Mouse (Mus musculus): Measurements from ENCODE around the gene Sccpdh. TPM values are rescaled to one million over a fixed set of nuclear protein-coding genes. Genes with fewer than 3 reads are reported as not detected.

The Sccpdh gene
- total and polyA plus RNA-seq, 3 experiments: 10.3 to 22.2 (median 18.9) TPM

- no peak for TF ChIP-seq ZC3H11A (IDR thresholded peaks at IDR 0.05; ENCODE audit: low read depth, low read length)
- no peak for TF ChIP-seq IRF4 (IDR thresholded peaks at IDR 0.05; ENCODE audit: low read depth, low read length)
- no peak for TF ChIP-seq ZNF384 (IDR thresholded peaks at IDR 0.05; ENCODE audit: low read depth, low read length)
- TF ChIP-seq ZMIZ1 (IDR thresholded peaks at IDR 0.05; ENCODE audit: low read depth, low read length): no peak
- no peak for TF ChIP-seq TCF12 (IDR thresholded peaks at IDR 0.05; ENCODE audit: low read depth, low read length)
- no peak for TF ChIP-seq RCOR1 (conservative IDR thresholded peaks at IDR 0.05; ENCODE audit: low read depth, low read length)
- no peak for TF ChIP-seq TBP (conservative IDR thresholded peaks at IDR 0.05; ENCODE audit: low read depth, low read length)
- TF ChIP-seq MAFK (IDR thresholded peaks at IDR 0.05; ENCODE audit: insufficient replicate concordance, low read length): no peak
- TF ChIP-seq HCFC1 (IDR thresholded peaks at IDR 0.05; ENCODE audit: low read depth, low read length): no peak
- no peak for TF ChIP-seq KAT2A (IDR thresholded peaks at IDR 0.05; ENCODE audit: insufficient replicate concordance, low read length)
- no peak for TF ChIP-seq NELFE (IDR thresholded peaks at IDR 0.05; ENCODE audit: low read depth, low read length)
- no peak for TF ChIP-seq POLR2AphosphoS2 (IDR thresholded peaks at IDR 0.05; ENCODE audit: low read depth, low read length)
- no peak for TF ChIP-seq CHD2 (IDR thresholded peaks at IDR 0.05; ENCODE audit: low read length)
- TF ChIP-seq RAD21 (IDR thresholded peaks at IDR 0.05; ENCODE audit: low read depth, low read length): no peak
- TF ChIP-seq ETS1 (conservative IDR thresholded peaks at IDR 0.05; ENCODE audit: low read depth, low read length): no peak
- no peak for TF ChIP-seq ZKSCAN1 (IDR thresholded peaks at IDR 0.05; ENCODE audit: borderline replicate concordance, low read depth, low read length)
- no peak for TF ChIP-seq JUN (IDR thresholded peaks at IDR 0.05; ENCODE audit: insufficient read depth, low read depth, low read length)
- Histone ChIP-seq H3K4me3 (replicated peaks in 1 of 3; ENCODE audit: low read depth in 2 of 3, low read length in 2 of 3, poor library complexity in 1 of 3) (no peak overlapping the region), H3K4me1 (ENCODE audit: control insufficient read depth in 1 of 2, insufficient read depth in 2 of 2) (peaks cover 2 to 5% of the 10 kb centered on the region in 2 experiments; a peak in 2 of 4 replicates), H3K36me3 (replicated peaks in 1 of 2; ENCODE audit: control insufficient read depth in 1 of 2, insufficient read depth in 1 of 2, low read length in 1 of 2) (peaks cover 0 to 2% of the 10 kb centered on the region in 2 experiments), H3K9me3 (replicated peaks; ENCODE audit: low read length) (no peaks in the 10 kb centered on the region), H3K9ac (ENCODE audit: insufficient read depth, low read depth) (no peak overlapping the region), H3K79me2 (replicated peaks; ENCODE audit: control insufficient read depth, extremely low read depth, insufficient read depth, poor library complexity, severe bottlenecking) (no peaks in the 10 kb centered on the region; the same call in 1 of the 2 replicates), H3K4me2 (ENCODE audit: insufficient read depth, low read depth, poor library complexity, severe bottlenecking) (no peak overlapping the region), H3K27me3 (replicated peaks) (peaks cover 20% of the 10 kb centered on the region), H3K27ac (ENCODE audit: insufficient read depth, low read depth) (no peak overlapping the region)
- in situ Hi-C loops (cut with MboI; ENCODE audit: low pct_ligation_motif_present, low pct_unique_long_range_greater_than_20kb, low sequenced_read_pairs): no loop called here
- dilution Hi-C loops (cut with MboI; ENCODE audit: extremely low pct_ligation_motif_present, extremely low pct_unique_long_range_greater_than_20kb, low sequenced_read_pairs): no loop called here
- DNase-seq (ENCODE audit: extremely low read depth): no peak
Measured at GRCm38 (mm10) chr1:179666971-179667370, 1.0 kb upstream of the Sccpdh start.

DNA sequence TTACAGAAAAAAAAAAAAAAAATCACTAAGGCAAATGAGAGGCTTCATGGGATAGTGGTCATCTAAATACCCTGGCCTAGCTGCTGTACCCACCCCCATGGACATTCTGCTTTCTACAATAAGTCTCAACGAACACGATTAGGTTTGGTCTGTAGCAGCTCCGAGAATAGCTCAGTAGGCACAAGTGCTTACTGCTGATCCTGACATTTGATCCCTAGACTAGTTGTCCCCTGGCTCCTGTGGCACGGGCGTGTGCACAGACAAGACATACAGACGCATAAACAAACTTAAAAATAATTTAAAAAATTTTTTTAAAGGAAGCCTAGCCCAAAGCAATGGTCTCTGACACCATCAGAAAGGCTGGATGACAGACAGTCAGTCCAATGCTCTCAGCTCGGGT is 560 bp upstream of the Sccpdh start:
- H3K36me3 ChIP-seq (replicated peaks in 1 of 2; ENCODE audit: control insufficient read depth in 1 of 2, insufficient read depth in 1 of 2, low read length in 1 of 2): peaks cover 0 to 2% of the 10 kb centered on the region in 2 experiments
- peak overlapping the region; percentile 75 for H3K9ac ChIP-seq (ENCODE audit: insufficient read depth, low read depth)
- no peak overlapping the region for H3K27ac ChIP-seq (ENCODE audit: insufficient read depth, low read depth)
- dilution Hi-C loops (cut with MboI; ENCODE audit: extremely low pct_ligation_motif_present, extremely low pct_unique_long_range_greater_than_20kb, low sequenced_read_pairs): no loop called here
- peak overlapping the region; percentile 55 for H3K4me2 ChIP-seq (ENCODE audit: insufficient read depth, low read depth, poor library complexity, severe bottlenecking)
- in situ Hi-C loops (cut with MboI; ENCODE audit: low pct_ligation_motif_present, low pct_unique_long_range_greater_than_20kb, low sequenced_read_pairs): no loop called here
- DNase-seq (ENCODE audit: extremely low read depth): no peak
- no peaks in the 10 kb centered on the region; the same call in 1 of the 2 replicates for H3K79me2 ChIP-seq (replicated peaks; ENCODE audit: control insufficient read depth, extremely low read depth, insufficient read depth, poor library complexity, severe bottlenecking)
- peaks cover 20% of the 10 kb centered on the region for H3K27me3 ChIP-seq (replicated peaks)
- no peaks in the 10 kb centered on the region for H3K9me3 ChIP-seq (replicated peaks; ENCODE audit: low read length)
- peak overlapping the region; percentile 30 to 81 (median 80) for H3K4me3 ChIP-seq (replicated peaks in 1 of 3; ENCODE audit: low read depth in 2 of 3, low read length in 2 of 3, poor library complexity in 1 of 3)
- peaks cover 2 to 5% of the 10 kb centered on the region in 2 experiments; a peak in 2 of 4 replicates for H3K4me1 ChIP-seq (ENCODE audit: control insufficient read depth in 1 of 2, insufficient read depth in 2 of 2)
- TF ChIP-seq POLR2A (IDR thresholded peaks at IDR 0.05; ENCODE audit: low read depth, low read length) (no peak), USF2 (conservative IDR thresholded peaks at IDR 0.05; ENCODE audit: low read depth, low read length) (no peak), ETS1 (conservative IDR thresholded peaks at IDR 0.05; ENCODE audit: low read depth, low read length) (no peak), EP300 (IDR thresholded peaks at IDR 0.05; ENCODE audit: low read length) (no peak), UBTF (IDR thresholded peaks at IDR 0.05; ENCODE audit: low read depth, low read length) (no peak), IRF4 (IDR thresholded peaks at IDR 0.05; ENCODE audit: low read depth, low read length) (no peak), ELF1 (IDR thresholded peaks at IDR 0.05; ENCODE audit: low read depth, low read length) (no peak), KAT2A (IDR thresholded peaks at IDR 0.05; ENCODE audit: insufficient replicate concordance, low read length) (no peak), SIN3A (IDR thresholded peaks at IDR 0.05; ENCODE audit: low read length) (no peak), E2F4 (IDR thresholded peaks at IDR 0.05; ENCODE audit: insufficient replicate concordance, low read depth, low read length) (no peak), POLR2AphosphoS2 (IDR thresholded peaks at IDR 0.05; ENCODE audit: low read depth, low read length) (no peak), MAZ (IDR thresholded peaks at IDR 0.05; ENCODE audit: low read depth, low read length) (no peak)

Data from CH12.LX (cell line).